Mouse (Mus musculus) cerebellum, adult 18-20 months (tissue): Measurements from ENCODE around the gene Galnt18.

Source experiments
- DNase-seq, 2 experiments: peaks; one replicate each; pipeline ENCODE4 v3.0.0; 2021

The Galnt18 gene

GRCm38 (mm10) chr7:111779504-111780242 is at the start of gene Galnt18:
Galnt18 (minus strand) TSS chr7:111779977.
- peak; percentile 94 for DNase-seq

- DNase-seq = no peak
Measured at GRCm38 (mm10) chr7:111827337-111827736, 47.6 kb upstream of the Galnt18 start.

DNA sequence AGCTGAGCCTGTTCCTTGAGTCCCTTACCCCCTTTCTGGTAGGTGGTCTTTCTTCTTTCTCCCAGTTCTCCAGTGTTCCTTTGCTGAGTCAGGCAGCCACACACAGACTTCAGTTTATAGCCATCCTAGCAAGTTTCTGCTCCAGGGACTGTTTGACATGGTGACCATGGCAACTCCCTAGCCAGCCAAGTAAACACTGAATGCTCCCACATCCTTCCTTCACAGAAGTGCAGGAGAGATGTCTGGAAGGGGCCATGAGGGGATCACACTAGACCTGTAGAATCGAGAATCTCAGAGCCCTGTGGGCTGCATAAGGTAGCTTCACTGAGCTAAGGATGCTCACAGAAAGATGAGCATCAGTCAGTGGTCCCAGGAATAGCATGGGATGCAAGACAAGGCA is 33.3 kb upstream of the Galnt18 start:
- no peak for DNase-seq

DNA sequence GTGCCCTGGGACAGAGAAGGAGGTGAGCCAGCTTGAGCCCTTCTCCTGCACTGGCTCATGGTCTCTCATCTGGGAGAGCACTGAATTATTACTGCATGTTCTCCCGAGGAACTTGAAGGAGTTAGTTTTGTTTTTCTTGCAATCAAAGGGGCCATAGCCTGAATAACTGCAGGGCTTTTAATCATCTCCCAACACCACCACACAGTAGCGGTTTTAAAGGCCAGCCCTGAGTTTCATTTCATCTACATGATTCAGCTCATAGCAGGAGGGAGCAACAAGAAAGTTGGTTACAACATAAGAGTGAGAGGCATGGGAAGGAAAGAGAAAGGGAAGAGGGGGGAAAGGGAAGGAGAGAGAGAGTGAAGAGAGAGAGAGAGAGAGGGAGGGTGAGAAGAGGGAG is 31.3 kb upstream of the Galnt18 start:
- no peak for DNase-seq

- no peak for DNase-seq
Measured at GRCm38 (mm10) chr7:111809796-111810195, 30.0 kb upstream of the Galnt18 start.

DNA sequence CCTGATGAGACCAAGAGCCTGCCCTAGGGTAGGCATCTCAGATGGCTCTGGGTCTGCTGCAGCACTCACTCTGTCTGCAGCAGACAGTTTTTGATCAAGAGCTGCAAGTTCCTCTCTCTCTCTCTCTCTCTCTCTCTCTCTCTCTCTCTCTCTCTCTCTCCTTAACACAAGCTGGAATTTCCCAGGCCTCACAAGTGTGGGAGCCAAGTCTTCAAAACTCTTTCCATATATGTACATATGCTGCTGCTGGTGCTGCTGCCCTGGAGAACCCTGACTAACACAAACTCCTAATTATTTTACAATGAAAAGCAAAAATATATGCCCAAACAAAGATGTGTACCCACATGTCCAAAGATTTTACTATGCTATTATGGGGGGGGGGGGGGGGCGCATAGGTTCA is 26.3 kb upstream of the Galnt18 start:
- no peak for DNase-seq

DNA sequence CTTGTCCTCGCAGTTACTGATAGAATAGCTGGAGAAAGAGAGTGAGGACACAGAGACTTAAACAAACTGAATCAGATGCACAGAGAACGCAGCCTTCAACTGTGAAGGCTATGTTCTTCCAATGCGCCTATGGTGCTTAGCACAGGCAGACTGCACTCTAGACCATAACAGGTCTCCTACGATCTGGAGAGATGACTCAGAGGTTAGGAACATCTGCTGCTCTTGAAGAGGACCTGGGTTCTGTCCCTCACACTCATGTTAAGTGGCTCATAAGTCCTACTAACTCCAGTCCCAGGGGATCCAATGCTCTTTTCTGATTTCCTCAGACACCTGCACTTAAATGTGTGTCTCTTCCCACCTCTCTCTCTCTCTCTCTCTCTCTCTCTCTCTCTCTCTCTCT is 24.9 kb upstream of the Galnt18 start:
- DNase-seq = no peak

- no peak for DNase-seq
Measured at GRCm38 (mm10) chr7:111800785-111801184, 21.0 kb upstream of the Galnt18 start.

DNA sequence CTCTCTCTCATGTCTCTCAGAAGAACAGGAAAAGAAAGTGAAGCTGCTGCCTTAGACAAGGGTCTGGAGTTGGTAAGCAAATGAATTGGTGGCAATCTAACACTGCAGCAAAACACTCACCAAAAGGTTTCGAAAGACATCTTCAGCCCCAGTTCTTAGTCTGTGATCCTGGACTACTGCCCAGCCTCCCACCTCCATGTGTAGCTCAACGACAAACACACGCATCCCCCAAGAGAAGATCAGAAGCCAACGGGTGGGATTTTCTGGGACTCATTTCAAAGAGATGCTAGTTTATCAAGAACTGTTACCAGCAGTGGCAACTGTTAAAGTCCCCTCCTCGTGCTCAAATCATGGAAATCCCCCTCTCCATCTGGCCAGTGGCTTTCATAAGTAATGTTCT is 20.3 kb upstream of the Galnt18 start:
- DNase-seq = no peak

GRCm38 (mm10) chr7:111799021-111799420 is 19.2 kb upstream of the Galnt18 start:
- DNase-seq = peak; percentile 22 to 41

- no peak for DNase-seq
Measured at GRCm38 (mm10) chr7:111797337-111798010, 17.7 kb upstream of the Galnt18 start.

DNA sequence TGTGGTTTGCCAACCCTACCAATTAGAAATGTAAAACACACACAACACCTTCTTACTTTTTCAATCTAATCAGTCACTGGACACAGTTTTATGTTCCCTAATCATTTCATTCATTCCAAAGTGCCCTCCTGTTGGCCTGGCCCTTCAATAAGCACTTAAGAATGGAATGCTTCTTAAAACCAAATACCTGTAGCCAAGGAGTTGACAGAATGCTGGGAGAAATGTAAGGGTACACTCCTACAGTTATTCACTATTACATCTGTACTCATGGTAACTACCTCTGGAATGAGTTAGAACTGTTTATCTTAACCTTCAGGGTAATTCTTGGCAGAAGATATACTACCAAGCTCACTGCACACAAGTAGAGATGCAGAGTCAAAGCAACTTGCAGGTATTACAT is 15.3 kb upstream of the Galnt18 start:
- DNase-seq = no peak

- no peak for DNase-seq
Measured at GRCm38 (mm10) chr7:111792154-111792553, 12.4 kb upstream of the Galnt18 start.

DNA sequence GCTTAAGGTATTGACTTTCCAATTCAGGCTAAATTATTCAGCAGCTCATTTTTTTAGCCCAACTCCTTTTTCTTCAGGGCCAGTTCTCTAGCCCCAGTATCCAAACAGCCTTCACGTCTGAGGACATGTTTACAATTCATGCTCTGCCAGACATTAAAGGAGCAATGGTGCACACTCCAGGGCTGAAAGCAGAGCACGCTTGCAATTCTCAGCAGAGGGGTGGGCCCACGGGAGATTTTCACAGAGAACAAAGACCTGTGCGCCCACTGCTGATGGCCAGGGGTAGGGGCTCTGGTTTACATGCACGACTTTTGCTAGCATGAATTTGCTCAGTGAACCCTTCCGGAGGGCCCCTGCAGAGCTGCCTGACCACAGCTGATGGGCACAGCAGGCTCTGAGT is 11.6 kb upstream of the Galnt18 start:
- no peak for DNase-seq

DNA sequence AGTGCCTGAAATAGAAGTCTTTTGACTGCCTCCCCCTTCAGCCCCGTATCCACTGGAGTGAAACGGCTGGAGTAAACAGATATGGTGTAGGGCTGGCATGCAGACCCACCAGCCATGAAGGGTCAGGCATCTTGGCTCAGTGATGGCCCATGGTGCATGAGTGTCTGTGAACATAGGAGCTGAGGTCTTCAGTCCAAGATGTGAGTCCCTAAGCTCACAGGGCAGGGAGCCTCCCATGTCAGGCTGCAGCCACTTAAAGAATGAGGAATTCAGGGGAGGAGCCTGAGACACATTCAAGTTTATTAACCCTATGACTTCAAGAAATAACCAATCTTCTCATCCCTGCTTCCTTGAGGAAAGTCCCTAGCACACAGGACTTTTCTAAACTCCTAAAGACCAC is 8.1 kb upstream of the Galnt18 start:
- DNase-seq = no peak

DNA sequence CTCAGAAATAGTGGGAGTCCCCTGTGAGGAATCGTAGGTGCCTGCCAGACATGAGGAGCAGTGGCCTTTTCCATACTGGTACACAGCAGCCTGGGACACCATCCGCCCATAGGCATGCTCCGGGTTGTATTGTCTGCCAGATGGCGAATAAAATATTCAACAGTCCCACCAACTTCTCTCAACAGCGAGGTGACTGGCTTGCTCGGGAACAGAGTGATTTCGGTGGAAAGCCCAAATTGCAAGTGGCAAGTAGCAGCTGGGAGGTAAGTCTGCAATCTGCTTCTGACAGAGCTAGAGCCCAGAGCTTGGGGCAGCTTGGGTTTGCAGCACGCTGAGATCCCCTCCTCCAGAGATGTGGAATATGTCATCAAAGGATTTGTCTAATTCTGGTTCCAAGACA is 5.7 kb upstream of the Galnt18 start:
- DNase-seq = no peak

DNA sequence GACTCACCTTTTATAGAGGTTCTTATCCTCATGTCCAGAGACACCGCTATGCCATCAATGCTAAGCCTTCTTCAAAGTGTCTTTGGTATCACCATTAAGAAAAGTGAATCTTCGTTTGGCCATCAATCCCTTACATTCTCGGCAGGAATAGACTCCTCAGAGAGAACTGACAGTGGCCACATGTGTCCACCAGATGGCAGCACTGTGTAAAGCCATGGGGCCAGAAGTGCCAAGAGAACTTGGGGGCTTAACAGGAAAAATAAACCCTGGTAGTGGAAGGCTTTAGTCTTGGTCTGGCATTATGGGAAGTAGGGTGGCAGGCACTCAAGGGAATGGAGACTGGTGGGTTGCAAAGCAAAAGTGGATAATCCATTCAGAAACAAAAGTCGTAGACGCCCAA is 2.3 kb upstream of the Galnt18 start:
- peak; percentile 70 to 78 for DNase-seq

- no peak for DNase-seq
Measured at GRCm38 (mm10) chr7:111781316-111781715, 1.5 kb upstream of the Galnt18 start.

DNA sequence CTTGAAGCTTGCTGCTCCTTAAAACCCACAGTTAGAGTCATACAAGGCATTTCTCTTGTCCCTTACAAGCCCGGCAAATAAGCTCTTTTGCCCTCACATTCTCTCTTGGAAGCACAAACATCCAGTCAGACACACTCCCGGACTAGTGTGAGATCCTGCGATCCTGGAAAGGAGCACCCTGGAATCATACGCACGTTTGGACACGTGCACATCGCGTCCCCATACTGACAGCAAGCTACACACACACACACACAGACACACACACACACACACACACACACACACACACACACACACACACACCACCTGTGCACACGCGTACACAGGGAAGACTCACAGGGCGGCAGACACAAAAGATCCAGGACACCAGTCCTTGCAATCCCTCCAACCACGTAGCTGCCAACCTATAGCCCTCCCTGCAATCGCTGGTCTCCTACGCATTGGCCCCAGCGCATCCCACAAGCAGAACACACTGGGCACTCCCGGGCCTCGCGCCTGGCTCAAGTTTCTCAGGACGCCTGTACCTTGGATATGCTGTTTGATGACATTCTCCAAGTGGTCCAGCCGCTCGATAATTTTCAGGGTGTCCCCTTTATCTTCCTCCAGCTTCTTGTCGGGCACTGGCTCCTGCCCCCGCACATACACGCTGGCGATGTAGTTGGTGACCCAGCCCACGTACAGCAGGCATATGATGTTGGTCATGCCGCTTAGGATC is 831 bp downstream of the Galnt18 start:
- peak in 1 of 2 experiments; percentile 48 for DNase-seq

DNA sequence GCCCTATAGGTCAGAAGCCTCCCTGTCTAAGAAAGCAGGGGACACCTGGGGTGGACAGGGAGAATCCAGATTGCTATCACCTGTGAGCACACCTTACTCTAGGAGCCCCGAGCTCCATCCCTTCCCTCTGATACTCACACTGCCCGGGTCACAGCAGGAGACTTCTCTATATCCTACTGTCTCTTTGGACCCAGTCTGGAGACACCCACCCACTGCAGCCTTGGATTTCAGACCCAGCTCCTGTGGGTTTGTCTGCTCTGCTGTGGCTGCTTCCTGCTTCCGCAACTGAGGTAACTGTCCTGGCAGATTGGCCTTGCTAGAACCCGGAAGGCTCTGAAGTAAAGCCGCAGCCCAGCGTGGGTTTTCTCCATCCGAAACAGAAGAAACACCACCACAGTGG is 1.6 kb downstream of the Galnt18 start:
- no peak for DNase-seq

DNA sequence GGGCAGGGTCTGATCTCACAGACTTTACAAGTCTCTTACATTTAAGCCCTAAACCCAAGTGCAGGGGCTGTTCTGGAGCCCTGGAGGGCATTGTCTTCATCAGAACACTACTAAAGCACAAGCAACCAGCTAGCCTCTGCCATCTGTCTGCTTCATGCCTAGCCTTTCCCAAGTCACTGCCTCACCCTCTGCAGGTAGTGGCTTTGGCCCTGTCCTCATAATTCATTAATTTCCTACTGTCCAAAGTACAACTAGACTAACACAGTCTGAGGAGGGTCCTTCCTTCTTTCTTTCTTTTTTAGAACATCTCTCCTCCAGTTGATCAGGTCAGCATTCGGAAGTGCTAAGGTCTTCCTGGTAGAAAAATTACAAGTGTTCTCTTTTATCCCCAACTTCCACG is 2.6 kb downstream of the Galnt18 start:
- DNase-seq = no peak

GRCm38 (mm10) chr7:111776160-111776559 is 3.6 kb downstream of the Galnt18 start:
- DNase-seq = no peak

DNA sequence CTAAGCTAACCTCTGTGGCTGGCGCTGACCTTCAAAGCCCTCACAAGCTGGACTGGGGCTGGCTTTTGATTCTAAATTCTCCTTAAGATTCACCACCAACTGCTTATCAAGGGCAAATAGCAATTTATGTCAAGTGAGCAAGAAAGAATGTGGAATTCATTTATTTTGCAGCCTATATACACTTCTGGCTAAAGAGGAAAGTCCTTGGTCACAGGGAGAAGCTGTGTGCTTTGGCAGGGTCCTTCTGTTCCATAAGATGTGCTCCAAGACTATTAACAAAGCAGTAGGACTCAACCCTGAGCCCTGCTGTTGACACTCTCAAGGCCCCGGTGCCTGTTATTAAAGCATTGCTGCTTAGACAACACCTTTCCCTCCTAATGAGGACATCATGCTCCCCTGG is 7.4 kb downstream of the Galnt18 start:
- DNase-seq = no peak

GRCm38 (mm10) chr7:111771251-111771801 is 8.5 kb downstream of the Galnt18 start:
- DNase-seq = no peak
